Mouse (Mus musculus) kidney, postnatal 36 days (tissue): ENCODE data around the gene Ms4a4c.
"Not testable (repeated sequence)": the region's sequence is repeated elsewhere in the genome, so short reads cannot be mapped to it uniquely, and the experiment has no call there.

ENCODE experiments used
- DNase-seq, 2 experiments: peaks; one replicate each; pipeline ENCODE4 v3.0.0; 2021 to 2022; ENCODE audit warnings: mixed read lengths in 2 of 2

Ms4a4c gene

DNA sequence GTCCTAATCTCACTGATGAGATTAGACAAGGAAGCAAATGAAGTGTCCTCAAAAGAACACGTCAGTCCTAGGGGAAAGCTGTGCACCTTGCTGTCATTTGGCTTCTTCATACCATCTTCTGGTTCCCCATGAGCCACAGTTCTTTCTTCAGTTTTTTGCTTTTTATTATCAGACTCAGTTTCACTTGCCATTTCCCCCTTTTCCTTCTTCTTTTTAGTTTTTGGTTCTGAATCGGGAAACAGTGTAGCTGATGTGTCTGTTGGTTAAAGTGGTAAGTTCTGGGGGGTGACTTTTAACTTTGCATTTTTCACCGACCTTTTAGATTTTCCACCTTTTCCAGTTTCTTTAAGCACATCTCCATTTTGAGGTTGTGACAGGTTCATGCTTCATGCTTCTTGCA lies at the start of gene Ms4a4c:
TSS of gene Ms4a4c (plus strand) at position 244 of the 400 bp plus-strand sequence.
- no peak for DNase-seq

- DNase-seq: no peak
Measured at GRCm38 (mm10) chr19:11355730-11356129, 48.8 kb upstream of the Ms4a4c start.

DNA sequence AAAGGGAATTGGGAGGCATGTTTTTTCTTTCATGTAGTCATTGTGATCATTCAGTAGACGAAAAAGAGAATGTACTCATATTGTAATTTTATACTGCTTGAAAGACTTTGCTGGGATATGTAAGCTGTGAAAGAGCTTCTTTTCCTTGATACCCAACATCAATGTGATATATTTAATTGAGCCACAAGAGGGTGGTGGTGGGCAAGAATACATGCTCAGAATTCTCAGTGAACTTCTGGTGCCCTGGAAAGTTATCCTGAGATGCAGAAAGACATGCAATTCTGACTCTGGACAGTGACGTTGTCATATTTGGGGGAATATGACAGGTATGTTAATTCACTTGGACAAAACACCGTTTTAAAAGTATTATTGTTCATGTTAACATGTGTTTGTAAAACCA lies 44.5 kb upstream of the Ms4a4c start:
- no peak for DNase-seq

GRCm38 (mm10) chr19:11362002-11362401 lies 42.6 kb upstream of the Ms4a4c start:
- DNase-seq: no peak

DNA sequence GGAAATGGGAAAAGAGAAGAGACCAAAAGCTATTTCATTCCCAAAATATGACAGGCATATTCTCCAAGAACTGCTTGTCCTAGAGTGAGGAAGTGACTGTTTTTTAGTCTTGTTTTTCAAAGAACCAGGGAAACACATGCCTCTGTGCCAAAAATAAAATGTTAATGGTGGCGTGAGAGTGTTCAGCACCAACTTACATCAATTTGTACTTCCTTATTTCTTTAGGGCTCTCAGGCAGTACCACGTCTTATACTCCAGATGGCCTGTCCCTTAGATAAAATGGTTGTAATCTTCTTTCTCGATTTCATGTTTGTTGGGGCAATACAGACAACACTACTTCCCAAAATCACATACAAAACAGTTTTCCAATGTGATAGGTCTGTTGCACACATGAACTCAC lies 36.3 kb upstream of the Ms4a4c start:
- DNase-seq: no peak

GRCm38 (mm10) chr19:11371181-11371580 lies 33.4 kb upstream of the Ms4a4c start:
- DNase-seq: no peak

DNA sequence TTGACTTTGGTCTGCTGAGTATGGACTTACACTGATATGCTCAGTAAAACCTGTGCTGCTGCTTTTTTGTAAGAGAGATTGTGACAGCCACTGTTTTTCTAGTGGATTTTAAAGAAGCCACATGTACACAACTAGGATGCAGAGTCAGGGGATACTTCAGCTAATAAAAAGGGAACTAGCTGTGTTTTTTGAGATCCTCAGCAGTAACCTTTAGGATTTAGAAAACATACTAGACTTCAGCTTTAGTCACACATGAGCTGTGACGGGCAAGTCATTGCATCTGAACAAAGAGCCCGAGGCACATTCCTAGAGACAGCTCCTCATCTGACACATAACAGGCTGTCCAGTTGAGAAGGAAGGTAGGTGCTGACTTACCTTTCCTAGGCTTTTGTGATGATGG lies 29.3 kb upstream of the Ms4a4c start, which contains the start of gene Ms4a4a:
TSS of gene Ms4a4a (plus strand) at position 251 of the 400 bp plus-strand sequence.
- DNase-seq: no peak

DNA sequence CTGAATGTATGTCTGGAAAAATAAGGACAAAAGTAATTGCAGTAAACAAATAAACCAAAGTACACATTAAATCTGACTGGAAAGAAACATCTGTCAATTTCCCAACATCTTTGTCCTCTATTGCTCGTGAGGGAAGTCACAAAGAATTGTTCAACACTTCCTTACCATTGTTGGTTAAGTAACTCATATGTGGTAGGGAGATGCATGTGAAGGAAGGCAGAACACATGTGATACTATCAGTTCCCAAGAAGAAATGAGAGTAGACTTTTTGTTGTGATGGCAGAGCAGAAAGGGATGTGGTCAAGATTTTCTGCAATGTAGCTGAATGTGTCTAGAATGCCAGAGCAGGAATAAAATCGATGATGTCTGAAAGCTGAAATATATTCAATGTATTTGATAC lies 28.2 kb upstream of the Ms4a4c start:
- DNase-seq: no peak

- no peak for DNase-seq
Measured at GRCm38 (mm10) chr19:11387109-11387508, 17.5 kb upstream of the Ms4a4c start.

DNA sequence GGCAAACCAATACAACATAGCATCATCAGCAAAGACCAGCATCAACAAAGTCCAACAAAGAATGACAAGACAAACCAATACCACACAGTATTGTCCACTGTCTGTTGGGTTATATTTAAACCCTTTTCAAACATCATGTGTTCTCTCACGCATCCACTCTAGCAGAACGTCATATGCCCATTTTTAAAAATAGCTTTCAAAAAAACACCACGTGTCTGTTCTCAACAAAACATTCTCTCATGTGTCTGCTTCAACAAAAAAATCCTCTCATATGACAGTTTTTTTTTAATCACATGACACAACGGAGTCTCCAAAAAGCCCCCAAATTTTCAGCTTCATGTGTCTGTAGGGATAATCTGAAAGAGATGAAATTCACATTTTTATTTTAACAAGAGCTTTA lies 16.9 kb upstream of the Ms4a4c start:
- no peak for DNase-seq

DNA sequence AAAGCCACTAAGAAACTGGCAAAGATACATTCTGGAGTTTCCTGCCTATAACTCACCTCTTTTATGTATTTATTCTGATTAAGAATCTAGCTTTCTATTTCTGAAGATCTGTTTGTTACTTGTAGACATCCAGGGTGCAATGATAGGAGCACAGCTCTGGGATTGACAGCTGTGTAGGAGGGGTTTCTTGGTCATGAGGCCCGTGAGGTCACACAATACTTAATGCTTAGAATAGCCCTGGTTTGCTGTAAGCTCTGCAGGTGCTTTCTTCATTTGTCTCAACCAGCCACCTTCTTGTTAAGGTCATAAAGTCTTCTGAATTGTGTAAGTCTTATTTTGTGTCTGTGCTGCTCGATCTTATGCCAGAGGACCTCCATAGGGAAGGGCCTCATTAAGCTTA lies 15.6 kb upstream of the Ms4a4c start:
- DNase-seq: no peak

DNA sequence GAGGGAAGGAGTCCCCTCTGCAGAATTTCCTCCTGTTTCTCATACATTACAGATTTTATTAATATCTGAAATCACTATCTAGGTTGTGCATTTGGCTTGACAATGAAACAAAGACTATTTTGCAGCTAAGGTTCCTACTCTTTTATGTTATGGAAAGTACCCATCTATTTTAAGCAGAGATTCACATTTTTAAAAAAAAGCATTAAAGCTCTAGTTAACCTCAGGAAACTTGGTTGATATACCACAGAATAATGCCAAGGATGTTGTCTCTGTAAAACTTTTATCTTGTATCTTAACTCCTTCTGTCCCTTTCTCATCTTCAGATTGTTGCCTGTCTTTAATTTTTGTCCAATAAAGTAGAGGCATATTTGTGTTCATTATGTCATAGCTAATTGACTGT lies 8.8 kb upstream of the Ms4a4c start:
- DNase-seq: no peak

DNA sequence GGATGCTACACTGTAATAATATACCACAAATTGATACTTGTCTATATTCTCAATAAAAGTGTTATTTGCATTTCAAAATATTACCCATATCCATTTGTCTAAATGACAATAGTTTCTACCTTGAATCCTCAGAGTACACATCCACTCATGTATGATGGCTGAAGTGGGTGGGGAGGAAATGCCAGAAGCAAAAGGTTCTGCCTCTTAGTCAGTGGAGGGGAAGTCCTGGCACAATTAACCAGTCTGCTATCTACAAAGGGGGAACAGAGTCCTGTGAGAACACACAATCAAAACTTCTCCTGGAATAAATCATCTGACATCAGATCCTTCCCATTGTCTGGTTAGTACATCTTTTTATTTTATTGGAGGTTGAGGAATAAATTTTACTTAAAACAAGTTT lies 2.9 kb downstream of the Ms4a4c start:
- DNase-seq: no peak

DNA sequence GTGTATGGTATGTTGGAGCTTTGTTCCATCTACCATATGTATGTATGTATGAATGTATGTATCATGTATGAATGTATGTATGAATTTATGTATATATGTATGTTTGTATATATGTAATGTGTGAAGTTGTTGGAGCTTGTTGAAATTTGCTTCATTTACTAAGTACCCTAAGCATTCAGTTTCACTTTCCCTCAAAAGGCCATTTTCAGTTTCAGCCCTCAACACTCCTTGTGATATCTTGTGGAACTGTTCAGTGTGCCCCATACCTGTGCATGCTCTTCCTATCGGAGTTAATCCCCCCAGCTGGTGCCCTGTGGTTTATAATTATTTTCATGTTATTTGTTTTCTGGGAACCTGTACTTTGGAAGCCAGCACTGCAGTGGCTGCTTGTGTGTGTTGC lies 4.0 kb downstream of the Ms4a4c start:
- DNase-seq: no peak

DNA sequence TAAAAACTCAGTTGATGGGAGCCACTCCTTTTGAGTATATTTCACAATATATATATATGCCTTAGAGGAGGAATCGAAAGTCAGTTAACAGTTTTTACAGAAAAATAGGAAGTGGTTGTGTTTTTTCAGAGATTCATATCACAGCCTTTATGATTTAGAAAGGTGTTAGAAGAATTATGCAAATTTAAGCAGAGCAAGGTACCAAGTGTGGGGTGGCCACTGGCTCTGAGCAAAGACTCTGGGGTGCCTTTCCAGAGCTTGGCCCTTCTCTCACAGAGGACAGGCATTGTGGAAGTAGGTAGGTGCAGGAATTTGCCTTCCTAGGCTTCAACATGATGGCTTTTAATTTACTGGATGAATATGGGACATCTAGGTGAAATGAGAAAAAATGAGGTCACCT lies 7.1 kb downstream of the Ms4a4c start:
- no peak for DNase-seq

- no peak for DNase-seq
Measured at GRCm38 (mm10) chr19:11414084-11414483, 9.5 kb downstream of the Ms4a4c start.

- DNase-seq: no peak
Measured at GRCm38 (mm10) chr19:11415581-11415980, 11.0 kb downstream of the Ms4a4c start.

GRCm38 (mm10) chr19:11418865-11419264 lies 14.3 kb downstream of the Ms4a4c start:
- not testable (repeated sequence) for DNase-seq

- not testable (repeated sequence) for DNase-seq
Measured at GRCm38 (mm10) chr19:11431209-11431608, 26.6 kb downstream of the Ms4a4c start.

DNA sequence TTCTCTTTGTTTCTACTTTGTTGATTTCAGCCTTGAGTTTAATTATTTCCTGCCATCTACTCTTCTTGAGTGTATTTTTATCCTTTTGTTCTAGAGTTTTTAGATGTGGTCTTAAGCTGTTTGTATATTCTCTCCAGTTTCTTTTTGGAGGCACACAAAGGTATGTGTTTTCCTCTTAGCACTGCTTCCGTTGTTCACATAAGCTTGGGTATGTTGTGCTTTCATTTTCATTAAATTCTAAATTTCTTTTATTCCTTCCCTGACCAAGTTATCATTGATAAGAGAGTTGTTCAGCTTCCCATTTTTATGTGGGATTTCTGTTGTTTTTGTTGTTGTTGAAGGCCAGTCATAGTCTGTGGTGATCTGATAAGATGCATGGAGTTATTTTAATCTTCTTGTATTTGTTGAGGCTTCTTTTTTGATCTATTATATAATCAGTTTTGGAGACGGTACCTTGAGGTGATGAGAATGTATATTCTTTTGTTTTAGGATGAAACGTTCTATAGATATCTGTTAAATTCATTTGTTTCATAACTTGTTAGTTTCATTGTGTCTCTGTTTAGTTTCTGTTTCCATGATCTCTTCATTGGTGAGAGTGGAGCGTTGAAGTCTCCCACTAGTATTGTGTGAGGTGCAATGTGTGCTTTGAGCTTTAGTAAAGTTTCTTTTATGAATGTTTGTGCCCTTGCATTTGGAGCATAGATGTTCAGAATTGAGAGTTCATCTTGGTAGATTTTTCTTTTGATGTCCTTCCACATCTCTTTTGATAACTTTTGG lies 30.7 kb downstream of the Ms4a4c start:
- DNase-seq: no peak

DNA sequence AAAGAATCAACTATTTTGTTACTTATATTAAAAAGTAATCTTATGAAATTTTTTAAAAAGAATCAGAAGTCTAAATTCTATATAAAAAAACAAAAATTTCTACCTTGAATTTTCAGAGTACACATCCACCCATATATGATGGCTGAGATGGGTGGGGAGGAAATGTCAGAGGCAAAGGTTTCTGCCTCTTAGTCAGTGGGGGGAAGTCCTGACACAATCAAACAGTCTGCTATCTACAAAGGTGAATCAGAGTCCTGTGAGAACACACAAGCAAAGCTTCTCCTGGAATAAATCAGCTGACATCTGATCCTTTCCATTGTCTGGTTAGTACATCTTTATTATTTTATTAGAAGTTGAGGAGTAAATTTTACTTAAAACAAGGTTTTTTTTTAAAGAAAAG lies 38.8 kb downstream of the Ms4a4c start, which contains the start of gene Ms4a4b:
TSS of gene Ms4a4b (plus strand) at position 216 of the 400 bp plus-strand sequence.
- no peak for DNase-seq

GRCm38 (mm10) chr19:11443964-11444363 lies 39.4 kb downstream of the Ms4a4c start:
- no peak for DNase-seq

- no peak for DNase-seq
Measured at GRCm38 (mm10) chr19:11447238-11447637, 42.7 kb downstream of the Ms4a4c start.

DNA sequence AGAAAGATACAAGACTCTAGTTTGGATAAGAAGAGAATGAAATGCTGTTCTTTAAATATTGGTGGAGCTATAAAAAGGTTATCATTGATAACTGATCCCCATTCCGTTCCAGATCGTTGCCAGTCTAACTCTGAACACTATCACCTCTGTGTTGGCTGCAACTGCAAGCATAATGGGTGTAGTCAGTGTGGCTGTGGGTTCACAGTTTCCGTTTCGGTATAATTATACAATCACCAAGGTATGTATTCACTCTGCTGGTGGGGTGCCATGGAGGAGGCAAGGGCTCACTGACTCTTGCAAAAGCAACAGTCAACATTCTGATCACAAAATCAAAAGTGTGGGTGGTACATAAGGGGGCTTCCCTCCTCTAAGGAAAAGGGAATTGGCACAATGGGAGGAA lies 54.5 kb downstream of the Ms4a4c start:
- not testable (repeated sequence) for DNase-seq

DNA sequence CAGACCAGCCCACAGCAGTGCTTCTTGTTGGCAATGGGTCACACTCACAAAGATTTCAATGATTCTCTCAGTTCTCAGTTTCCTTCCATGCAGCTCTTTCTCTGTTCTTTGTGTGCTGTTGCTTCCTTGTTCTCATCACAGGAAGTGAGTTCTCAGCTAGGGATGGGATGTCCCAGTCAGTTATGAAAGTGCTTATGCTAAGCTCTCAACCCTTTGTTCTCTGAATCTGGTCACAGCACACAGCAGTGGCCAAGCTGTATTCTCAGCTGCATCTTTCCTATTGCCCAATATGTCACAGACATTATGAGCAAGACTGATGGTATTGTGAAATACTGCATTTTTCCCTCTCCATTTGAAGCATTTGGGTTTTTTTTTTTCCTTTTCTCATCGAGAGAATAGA lies 60.2 kb downstream of the Ms4a4c start:
- DNase-seq: not testable (repeated sequence)
